Mouse (Mus musculus): ENCODE data around the gene Zbtb8os. TPM values are rescaled to one million over a fixed set of nuclear protein-coding genes. Genes with fewer than 3 reads are reported as not detected.

Gene Zbtb8os
- polyA plus RNA-seq, 1 experiment from 2014 or later, result 46.5 TPM

GRCm38 (mm10) chr4:129371391-129371790 is 35.9 kb downstream of the Zbtb8os start:
- DNase-seq (ENCODE audit: extremely low spot score, low spot score), result no peak
- H3K4me1 ChIP-seq, result peaks cover 14% of the 10 kb centered on the region

GRCm38 (mm10) chr4:129373202-129373976 is 37.9 kb downstream of the Zbtb8os start:
- H3K36me3 ChIP-seq (replicated peaks), result no peaks in the 10 kb centered on the region
- 49% methylated on average over 8 of the region's 8 CpGs for WGBS
- H3K27ac ChIP-seq, result no peak overlapping the region
- no peak for DNase-seq (ENCODE audit: extremely low spot score, low spot score)
- peaks cover 51% of the 10 kb centered on the region for H3K27me3 ChIP-seq (ENCODE audit: poor library complexity, severe bottlenecking)
- no peak overlapping the region for H3K4me3 ChIP-seq
- peaks cover 28% of the 10 kb centered on the region for H3K4me1 ChIP-seq
- no peaks in the 10 kb centered on the region for H3K9me3 ChIP-seq

More at GRCm38 (mm10) chr4:129371391-129371790, 35.9 kb downstream of the Zbtb8os start:
- WGBS, result 92% methylated on average over 3 of the region's 3 CpGs
- Histone ChIP-seq H3K36me3 (replicated peaks) (0 out of 2 replicates have a peak, but pooled peaks cover 4% of the 10 kb centered on the region), H3K9me3 (no peaks in the 10 kb centered on the region), H3K27me3 (ENCODE audit: poor library complexity, severe bottlenecking) (peaks cover 31% of the 10 kb centered on the region), H3K4me3 (no peak overlapping the region), H3K27ac (no peak overlapping the region)

GRCm38 (mm10) chr4:129374219-129374755 is 38.8 kb downstream of the Zbtb8os start:
- H3K36me3 ChIP-seq (replicated peaks), result no peaks in the 10 kb centered on the region
- no peaks in the 10 kb centered on the region for H3K9me3 ChIP-seq
- 42% methylated on average over 11 of the region's 11 CpGs for WGBS
- DNase-seq (ENCODE audit: extremely low spot score, low spot score), result no peak
- 0 out of 2 replicates have a peak overlapping the region, but pooled peaks have one; percentile 19 for H3K4me3 ChIP-seq
- H3K4me1 ChIP-seq, result peaks cover 28% of the 10 kb centered on the region
- peaks cover 60% of the 10 kb centered on the region for H3K27me3 ChIP-seq (ENCODE audit: poor library complexity, severe bottlenecking)
- no peak overlapping the region for H3K27ac ChIP-seq

GRCm38 (mm10) chr4:129375000-129375399 is 39.5 kb downstream of the Zbtb8os start:
- peak overlapping the region; percentile 19; the same call in 1 of the 2 replicates for H3K4me3 ChIP-seq
- H3K36me3 ChIP-seq (replicated peaks), result no peaks in the 10 kb centered on the region
- H3K4me1 ChIP-seq, result peaks cover 28% of the 10 kb centered on the region
- H3K27ac ChIP-seq, result no peak overlapping the region
- no peaks in the 10 kb centered on the region for H3K9me3 ChIP-seq
- H3K27me3 ChIP-seq (ENCODE audit: poor library complexity, severe bottlenecking), result peaks cover 67% of the 10 kb centered on the region
- WGBS, result 7% methylated on average over 6 of the region's 6 CpGs
- DNase-seq (ENCODE audit: extremely low spot score, low spot score), result no peak

GRCm38 (mm10) chr4:129375821-129376220 is 40.3 kb downstream of the Zbtb8os start:
- Histone ChIP-seq H3K27me3 (ENCODE audit: poor library complexity, severe bottlenecking) (peaks cover 68% of the 10 kb centered on the region), H3K27ac (no peak overlapping the region), H3K4me1 (peaks cover 28% of the 10 kb centered on the region), H3K9me3 (no peaks in the 10 kb centered on the region), H3K4me3 (no peak overlapping the region), H3K36me3 (replicated peaks) (no peaks in the 10 kb centered on the region)
- 75% methylated on average over 5 of the region's 5 CpGs for WGBS
- DNase-seq (ENCODE audit: extremely low spot score, low spot score), result no peak

- peaks cover 68% of the 10 kb centered on the region for H3K27me3 ChIP-seq (ENCODE audit: poor library complexity, severe bottlenecking)
- H3K9me3 ChIP-seq, result no peaks in the 10 kb centered on the region; the same call in 1 of the 2 replicates
Observed at GRCm38 (mm10) chr4:129376961-129377545, 41.6 kb downstream of the Zbtb8os start.

GRCm38 (mm10) chr4:129377601-129378390 is 42.3 kb downstream of the Zbtb8os start, which contains the start of gene Zbtb8a:
Zbtb8a (minus strand) TSS chr4:129378116.
- peak within 1 kb of the TSS; percentile 71 for H3K4me3 ChIP-seq
- 3% methylated on average over 65 of the region's 65 CpGs for WGBS
- H3K36me3 ChIP-seq (replicated peaks), result no peaks in the 10 kb centered on the region
- H3K27me3 ChIP-seq (ENCODE audit: poor library complexity, severe bottlenecking), result peaks cover 68% of the 10 kb centered on the region
- no peaks in the 10 kb centered on the region; the same call in 1 of the 2 replicates for H3K9me3 ChIP-seq
- peak within 1 kb of the TSS; percentile 87 for H3K27ac ChIP-seq
- peaks cover 28% of the 10 kb centered on the region for H3K4me1 ChIP-seq
- peak; percentile 73 for DNase-seq (ENCODE audit: extremely low spot score, low spot score)

More at GRCm38 (mm10) chr4:129376961-129377545, 41.6 kb downstream of the Zbtb8os start:
- under 1% methylated on average over 68 of the region's 68 CpGs for WGBS
- Histone ChIP-seq H3K36me3 (replicated peaks) (no peaks in the 10 kb centered on the region), H3K4me3 (peak overlapping the region; percentile 71), H3K27ac (peak overlapping the region; percentile 87), H3K4me1 (peaks cover 28% of the 10 kb centered on the region)
- peak; percentile 57 for DNase-seq (ENCODE audit: extremely low spot score, low spot score)

- no peaks in the 10 kb centered on the region for H3K36me3 ChIP-seq (replicated peaks)
- no peak overlapping the region for H3K4me3 ChIP-seq
- H3K4me1 ChIP-seq, result peaks cover 21% of the 10 kb centered on the region
- no peak overlapping the region for H3K27ac ChIP-seq
- no peaks in the 10 kb centered on the region; the same call in 1 of the 2 replicates for H3K9me3 ChIP-seq
- DNase-seq (ENCODE audit: extremely low spot score, low spot score), result no peak
- H3K27me3 ChIP-seq (ENCODE audit: poor library complexity, severe bottlenecking), result peaks cover 53% of the 10 kb centered on the region
- 77% methylated on average over 3 of the region's 3 CpGs for WGBS
Observed at GRCm38 (mm10) chr4:129379805-129380204, 44.3 kb downstream of the Zbtb8os start.

- Histone ChIP-seq H3K9me3 (no peaks in the 10 kb centered on the region; the same call in 1 of the 2 replicates), H3K36me3 (replicated peaks) (no peaks in the 10 kb centered on the region), H3K4me3 (no peak overlapping the region), H3K4me1 (peaks cover 14% of the 10 kb centered on the region), H3K27ac (no peak overlapping the region), H3K27me3 (ENCODE audit: poor library complexity, severe bottlenecking) (peaks cover 40% of the 10 kb centered on the region)
- no peak for DNase-seq (ENCODE audit: extremely low spot score, low spot score)
- WGBS, result 76% methylated on average over 8 of the region's 8 CpGs
Observed at GRCm38 (mm10) chr4:129381148-129381547, 45.7 kb downstream of the Zbtb8os start.

GRCm38 (mm10) chr4:129382029-129382428 is 46.5 kb downstream of the Zbtb8os start:
- peaks cover 31% of the 10 kb centered on the region for H3K27me3 ChIP-seq (ENCODE audit: poor library complexity, severe bottlenecking)
- no peaks in the 10 kb centered on the region for H3K36me3 ChIP-seq (replicated peaks)
- H3K27ac ChIP-seq, result no peak overlapping the region
- 93% methylated on average over 9 of the region's 9 CpGs for WGBS
- no peaks in the 10 kb centered on the region; the same call in 1 of the 2 replicates for H3K9me3 ChIP-seq
- no peak overlapping the region for H3K4me3 ChIP-seq
- no peak for DNase-seq (ENCODE audit: extremely low spot score, low spot score)
- peaks cover 9% of the 10 kb centered on the region for H3K4me1 ChIP-seq

GRCm38 (mm10) chr4:129382488-129382887 is 47.0 kb downstream of the Zbtb8os start:
- Histone ChIP-seq H3K27me3 (ENCODE audit: poor library complexity, severe bottlenecking) (peaks cover 26% of the 10 kb centered on the region), H3K36me3 (replicated peaks) (no peaks in the 10 kb centered on the region), H3K27ac (no peak overlapping the region), H3K4me1 (peaks cover 7% of the 10 kb centered on the region), H3K4me3 (no peak overlapping the region), H3K9me3 (no peaks in the 10 kb centered on the region; the same call in 1 of the 2 replicates)
- no peak for DNase-seq (ENCODE audit: extremely low spot score, low spot score)
- 96% methylated on average over 2 of the region's 2 CpGs for WGBS

GRCm38 (mm10) chr4:129383586-129383985 is 48.1 kb downstream of the Zbtb8os start:
- Histone ChIP-seq H3K27ac (no peak overlapping the region), H3K4me1 (peaks cover 6% of the 10 kb centered on the region), H3K9me3 (no peaks in the 10 kb centered on the region; the same call in 1 of the 2 replicates), H3K27me3 (ENCODE audit: poor library complexity, severe bottlenecking) (peaks cover 15% of the 10 kb centered on the region), H3K4me3 (no peak overlapping the region), H3K36me3 (replicated peaks) (no peaks in the 10 kb centered on the region)
- 96% methylated on average over 3 of the region's 3 CpGs for WGBS
- DNase-seq (ENCODE audit: extremely low spot score, low spot score), result no peak

Data from forebrain, embryonic 10.5 days (tissue).